Mouse (Mus musculus) bone marrow macrophage, adult 2 months (primary cell): ENCODE data around the gene Rab6a.

ENCODE experiments used
- CTCF ChIP-seq: IDR thresholded peaks from 2 replicates; pipeline ENCODE4 v1.5.1; 2012; ENCODE audit warnings: low read depth, mild to moderate bottlenecking, low read length, moderate library complexity
- POLR2A ChIP-seq: IDR thresholded peaks from 2 replicates; pipeline ENCODE4 v1.6.1; 2012; ENCODE audit warnings: mild to moderate bottlenecking, low read depth, low read length, borderline replicate concordance

- TF ChIP-seq CTCF (no peak), POLR2A (no peak)
Observed at GRCm38 (mm10) chr7:100561861-100562587, 45.2 kb upstream of the Rab6a start.
